Mouse (Mus musculus): Measurements from ENCODE around the gene Efcab14. TPM values are rescaled to one million over a fixed set of nuclear protein-coding genes. Genes with fewer than 3 reads are reported as not detected.

Efcab14 gene
- total RNA-seq, 1 experiment from 2014 or later: 23.5 TPM

- ATAC-seq (replicated peaks; ENCODE audit: insufficient number of reproducible peaks, low FRiP score, low TSS enrichment, poor library complexity, severe bottlenecking): no peak
Observed at GRCm38 (mm10) chr4:115767647-115768467, 30.3 kb downstream of the Efcab14 start.

- no peak for ATAC-seq (replicated peaks; ENCODE audit: insufficient number of reproducible peaks, low FRiP score, low TSS enrichment, poor library complexity, severe bottlenecking)
Observed at GRCm38 (mm10) chr4:115775056-115775455, 37.5 kb downstream of the Efcab14 start.

GRCm38 (mm10) chr4:115777627-115778026 lies 40.1 kb downstream of the Efcab14 start:
- ATAC-seq (replicated peaks; ENCODE audit: insufficient number of reproducible peaks, low FRiP score, low TSS enrichment, poor library complexity, severe bottlenecking): no peak

GRCm38 (mm10) chr4:115780269-115780668 lies 42.7 kb downstream of the Efcab14 start:
- ATAC-seq (replicated peaks; ENCODE audit: insufficient number of reproducible peaks, low FRiP score, low TSS enrichment, poor library complexity, severe bottlenecking): no peak

- ATAC-seq (replicated peaks; ENCODE audit: insufficient number of reproducible peaks, low FRiP score, low TSS enrichment, poor library complexity, severe bottlenecking): no peak
Observed at GRCm38 (mm10) chr4:115780918-115781317, 43.4 kb downstream of the Efcab14 start, which contains the start of gene Tex38. Tex38 (minus strand) TSS chr4:115781018.

- ATAC-seq (replicated peaks; ENCODE audit: insufficient number of reproducible peaks, low FRiP score, low TSS enrichment, poor library complexity, severe bottlenecking): no peak
Observed at GRCm38 (mm10) chr4:115782026-115782805, 44.7 kb downstream of the Efcab14 start.

- peak; percentile 25 for ATAC-seq (replicated peaks; ENCODE audit: insufficient number of reproducible peaks, low FRiP score, low TSS enrichment, poor library complexity, severe bottlenecking)
Observed at GRCm38 (mm10) chr4:115784769-115785510, 47.4 kb downstream of the Efcab14 start, which contains the start of gene Atpaf1. Atpaf1 (plus strand) TSS chr4:115784812.

- ATAC-seq (replicated peaks; ENCODE audit: insufficient number of reproducible peaks, low FRiP score, low TSS enrichment, poor library complexity, severe bottlenecking): no peak
Observed at GRCm38 (mm10) chr4:115785511-115786034, 48.0 kb downstream of the Efcab14 start.

GRCm38 (mm10) chr4:115790864-115791263 lies 53.3 kb downstream of the Efcab14 start:
- no peak for ATAC-seq (replicated peaks; ENCODE audit: insufficient number of reproducible peaks, low FRiP score, low TSS enrichment, poor library complexity, severe bottlenecking)

GRCm38 (mm10) chr4:115795360-115795759 lies 57.8 kb downstream of the Efcab14 start:
- no peak for ATAC-seq (replicated peaks; ENCODE audit: insufficient number of reproducible peaks, low FRiP score, low TSS enrichment, poor library complexity, severe bottlenecking)

GRCm38 (mm10) chr4:115799981-115800380 lies 62.4 kb downstream of the Efcab14 start:
- ATAC-seq (replicated peaks; ENCODE audit: insufficient number of reproducible peaks, low FRiP score, low TSS enrichment, poor library complexity, severe bottlenecking): no peak

- ATAC-seq (replicated peaks; ENCODE audit: insufficient number of reproducible peaks, low FRiP score, low TSS enrichment, poor library complexity, severe bottlenecking): no peak
Observed at GRCm38 (mm10) chr4:115812326-115812725, 74.8 kb downstream of the Efcab14 start.

GRCm38 (mm10) chr4:115815606-115816005 lies 78.1 kb downstream of the Efcab14 start:
- no peak for ATAC-seq (replicated peaks; ENCODE audit: insufficient number of reproducible peaks, low FRiP score, low TSS enrichment, poor library complexity, severe bottlenecking)

GRCm38 (mm10) chr4:115820199-115820598 lies 82.7 kb downstream of the Efcab14 start:
- ATAC-seq (replicated peaks; ENCODE audit: insufficient number of reproducible peaks, low FRiP score, low TSS enrichment, poor library complexity, severe bottlenecking): no peak

GRCm38 (mm10) chr4:115820944-115821343 lies 83.4 kb downstream of the Efcab14 start:
- ATAC-seq (replicated peaks; ENCODE audit: insufficient number of reproducible peaks, low FRiP score, low TSS enrichment, poor library complexity, severe bottlenecking): no peak

- ATAC-seq (replicated peaks; ENCODE audit: insufficient number of reproducible peaks, low FRiP score, low TSS enrichment, poor library complexity, severe bottlenecking): no peak
Observed at GRCm38 (mm10) chr4:115821431-115821830, 83.9 kb downstream of the Efcab14 start.

- no peak for ATAC-seq (replicated peaks; ENCODE audit: insufficient number of reproducible peaks, low FRiP score, low TSS enrichment, poor library complexity, severe bottlenecking)
Observed at GRCm38 (mm10) chr4:115821928-115822327, 84.4 kb downstream of the Efcab14 start.

GRCm38 (mm10) chr4:115824178-115824577 lies 86.6 kb downstream of the Efcab14 start:
- no peak for ATAC-seq (replicated peaks; ENCODE audit: insufficient number of reproducible peaks, low FRiP score, low TSS enrichment, poor library complexity, severe bottlenecking)

GRCm38 (mm10) chr4:115825271-115825670 lies 87.7 kb downstream of the Efcab14 start:
- no peak for ATAC-seq (replicated peaks; ENCODE audit: insufficient number of reproducible peaks, low FRiP score, low TSS enrichment, poor library complexity, severe bottlenecking)

All from monocyte, adult 5-6 weeks (primary cell).